Mouse (Mus musculus) neural tube, embryonic 11.5 days (tissue): ENCODE measurements around the gene H2al1a. TPM values are rescaled to one million over a fixed set of nuclear protein-coding genes. Genes with fewer than 3 reads are reported as not detected.
"Not testable (repeated sequence)": the region's sequence is repeated elsewhere in the genome, so short reads cannot be mapped to it uniquely, and the experiment has no call there.

Source experiments
- ATAC-seq: fragments of 200-750 bp; cut with Nextera tagmentation; 2 replicates; pipeline ENCODE4 v1.8.0; 2017; ENCODE audit warnings: moderate number of reproducible peaks, mild to moderate bottlenecking, moderate TSS enrichment, moderate library complexity; ENCODE audit not compliant: insufficient read depth, low FRiP score, low TSS enrichment
- DNase-seq: peaks from one replicate; pipeline ENCODE4 v3.0.0-alpha.2; 2015; ENCODE audit warnings: low spot score
- H3K27ac ChIP-seq: fragments of 300-500 bp; sonication (generic); 2 replicates; pipeline ENCODE4 v1.5.1; 2014; ENCODE audit warnings: low read depth, mild to moderate bottlenecking, low read length
- H3K27me3 ChIP-seq: fragments of 300-500 bp; sonication (generic); 2 replicates; pipeline ENCODE4 v1.6.1; 2014; ENCODE audit warnings: mild to moderate bottlenecking, low read length, mixed read lengths; ENCODE audit not compliant: control insufficient read depth, insufficient read depth
- H3K36me3 ChIP-seq: fragments of 300-500 bp; sonication (generic); 2 replicates; pipeline ENCODE4 v1.6.1; 2014; ENCODE audit warnings: mild to moderate bottlenecking, low read length, moderate library complexity, mixed read lengths; ENCODE audit not compliant: control insufficient read depth, insufficient read depth
- H3K4me1 ChIP-seq: fragments of 300-500 bp; sonication (generic); 2 replicates; pipeline ENCODE4 v1.6.1; 2014; ENCODE audit warnings: low read length, mixed read lengths; ENCODE audit not compliant: control insufficient read depth, insufficient read depth
- H3K4me2 ChIP-seq: fragments of 300-500 bp; sonication (generic); 2 replicates; pipeline ENCODE4 v1.6.1; 2014; ENCODE audit warnings: low read depth, mild to moderate bottlenecking, moderate library complexity
- H3K4me3 ChIP-seq: fragments of 300-500 bp; sonication (generic); 2 replicates; pipeline ENCODE4 v1.5.1; 2014; ENCODE audit warnings: low read depth, low read length
- H3K9ac ChIP-seq: fragments of 300-500 bp; sonication (generic); 2 replicates; pipeline ENCODE4 v1.6.1; 2014; ENCODE audit warnings: mild to moderate bottlenecking, low read length
- H3K9me3 ChIP-seq: fragments of 300-500 bp; sonication (generic); 2 replicates; pipeline ENCODE4 v1.6.1; 2016; ENCODE audit warnings: low read length; ENCODE audit not compliant: control insufficient read depth
- WGBS: fragments of 180-500 bp; shearing (Covaris S2); extraction: QIAGEN DNeasy Blood & Tissue Kit; methylation state at CpG from one replicate; pipeline ENCODE4 v1.1.7; 2014; 5-methylcytosine and 5-hydroxymethylcytosine counted together
- polyA plus RNA-seq: library from polyadenylated mRNA; unstranded; fragments of >200 nt; fragmentation: Nextera tagmentation; extraction: Ambion mirVana; gene quantifications from 2 replicates; pipeline ENCODE4 v1.2.1, GENCODE M21; 2014

Gene H2al1a
- not detected in 2 replicates for polyA plus RNA-seq

DNA sequence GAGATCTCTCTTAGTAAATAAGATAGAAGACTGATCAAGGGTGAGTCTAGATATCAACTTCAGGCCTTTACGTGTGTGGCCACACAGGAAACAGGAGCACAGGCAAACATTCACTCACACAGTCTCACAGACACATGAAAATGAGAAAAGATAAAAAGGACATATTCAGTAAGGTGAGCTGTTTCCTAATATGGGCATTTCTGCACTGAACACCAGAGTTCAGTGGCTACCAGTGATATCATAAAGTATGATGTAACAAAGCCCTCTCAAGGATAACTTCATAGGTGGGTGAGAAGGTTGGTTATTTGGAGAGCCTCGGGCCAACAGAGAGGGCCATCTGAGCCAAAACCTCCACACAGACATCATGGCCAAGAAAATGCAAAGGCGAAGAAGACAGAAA lies at the start of gene H2al1a:
Gene H2al1a (plus strand): TSS at position 301 of the 400 bp plus-strand sequence.
- no CpG with 5 or more reads among the region's 3 CpGs for WGBS

DNA sequence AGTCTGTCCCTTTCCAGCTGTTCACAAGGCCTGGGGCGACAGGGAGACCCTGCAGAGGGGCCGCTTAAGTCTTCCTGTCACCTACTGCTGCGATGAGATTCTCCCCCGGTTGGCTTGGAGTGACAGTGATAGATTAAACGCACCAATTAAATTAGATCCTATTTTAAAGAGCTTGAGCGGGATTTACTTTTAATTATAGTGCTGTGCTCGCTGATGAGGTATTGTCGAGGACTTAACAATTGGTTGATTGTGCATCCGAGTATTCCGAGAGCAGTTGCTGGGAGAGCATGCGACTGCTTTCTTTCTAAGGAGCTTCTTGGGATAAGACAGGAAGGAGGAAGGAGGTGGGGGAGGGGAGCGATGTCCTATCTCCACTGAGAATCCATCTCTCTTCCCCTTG lies 48.9 kb upstream of the H2al1a start:
- DNase-seq (peak; percentile 16), ATAC-seq (no peak)
- WGBS, result 35% methylated on average over 12 of the region's 12 CpGs
- no peak overlapping the region for H3K9ac ChIP-seq
- no peak overlapping the region for H3K27ac ChIP-seq
- H3K36me3 ChIP-seq, result no peaks in the 10 kb centered on the region
- H3K9me3 ChIP-seq, result no peaks in the 10 kb centered on the region
- H3K4me2 ChIP-seq, result no peak overlapping the region
- no peaks in the 10 kb centered on the region for H3K27me3 ChIP-seq
- no peak overlapping the region for H3K4me3 ChIP-seq
- no peaks in the 10 kb centered on the region; the same call in 1 of the 2 replicates for H3K4me1 ChIP-seq

More for the DNA sequence above, at the start of gene H2al1a:
- not testable (repeated sequence) for H3K4me3 ChIP-seq, H3K27ac ChIP-seq, H3K27me3 ChIP-seq, DNase-seq, H3K9ac ChIP-seq, H3K36me3 ChIP-seq, H3K9me3 ChIP-seq, H3K4me2 ChIP-seq, H3K4me1 ChIP-seq, ATAC-seq

DNA sequence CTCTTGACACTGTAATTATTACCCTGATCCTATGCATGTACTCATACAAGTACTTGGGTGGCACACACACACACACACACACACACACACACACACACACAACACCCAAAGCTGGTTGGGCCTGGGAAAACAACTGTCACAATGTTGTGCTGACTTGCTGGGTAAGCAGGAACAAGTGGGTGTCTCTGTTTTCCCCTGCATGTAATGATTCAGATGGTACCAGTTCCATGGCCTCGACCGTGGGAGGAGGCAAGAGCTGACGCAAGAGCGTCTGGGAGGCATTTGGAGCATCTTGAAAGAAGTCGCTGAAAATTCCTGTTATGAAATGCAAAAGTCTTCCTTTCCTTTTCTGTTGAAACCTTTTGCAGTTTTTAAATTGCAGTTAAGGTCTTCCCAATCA lies 45.0 kb upstream of the H2al1a start:
- H3K27me3 ChIP-seq, result no peaks in the 10 kb centered on the region
- H3K4me3 ChIP-seq, result no peak overlapping the region
- H3K9me3 ChIP-seq, result no peaks in the 10 kb centered on the region
- ATAC-seq (no peak), DNase-seq (no peak)
- H3K27ac ChIP-seq, result no peak overlapping the region
- H3K4me1 ChIP-seq, result peaks cover 3% of the 10 kb centered on the region; the same call in 1 of the 2 replicates
- no peak overlapping the region for H3K9ac ChIP-seq
- H3K36me3 ChIP-seq, result no peaks in the 10 kb centered on the region
- 67% methylated on average over 5 of the region's 5 CpGs for WGBS
- H3K4me2 ChIP-seq, result no peak overlapping the region

DNA sequence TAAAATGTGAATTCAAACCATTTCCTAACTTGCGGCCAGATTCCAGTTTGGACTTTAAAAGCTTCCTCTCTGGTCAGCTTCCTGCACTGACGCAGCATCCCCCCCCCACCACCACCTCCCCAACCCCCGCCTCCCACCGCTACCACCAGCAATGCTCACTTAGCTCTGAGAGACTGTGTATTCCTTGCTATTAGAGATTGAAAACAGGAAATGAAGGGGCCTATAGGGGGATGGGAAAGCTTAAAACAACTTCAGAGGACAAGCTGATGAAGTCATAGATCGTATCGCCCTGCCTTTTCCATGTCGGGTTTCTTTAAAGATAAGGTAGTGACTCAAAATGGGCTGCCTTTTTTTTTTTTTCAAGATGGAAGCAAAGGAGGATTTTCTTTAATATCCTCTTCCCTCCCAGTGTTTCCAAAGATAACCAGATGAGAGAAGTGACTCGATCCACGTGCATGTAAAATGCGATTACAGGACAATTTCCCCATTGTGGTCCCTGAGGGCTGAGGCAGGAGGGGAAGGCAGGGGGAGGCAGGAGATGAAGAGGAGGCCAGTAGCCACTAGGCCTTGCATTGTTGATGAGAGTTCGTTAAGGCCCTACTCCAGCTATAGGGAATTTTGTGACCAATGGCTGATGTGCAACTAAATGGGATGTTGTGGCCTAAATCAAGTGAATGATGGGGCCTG lies 44.4 kb upstream of the H2al1a start:
- no peak overlapping the region for H3K4me3 ChIP-seq
- WGBS, result 61% methylated on average over 11 of the region's 11 CpGs
- DNase-seq (no peak), ATAC-seq (no peak)
- no peaks in the 10 kb centered on the region for H3K27me3 ChIP-seq
- no peak overlapping the region for H3K27ac ChIP-seq
- H3K9ac ChIP-seq, result no peak overlapping the region
- H3K4me1 ChIP-seq, result peaks cover 3% of the 10 kb centered on the region; the same call in 1 of the 2 replicates
- H3K36me3 ChIP-seq, result no peaks in the 10 kb centered on the region
- H3K4me2 ChIP-seq, result no peak overlapping the region
- no peaks in the 10 kb centered on the region for H3K9me3 ChIP-seq

DNA sequence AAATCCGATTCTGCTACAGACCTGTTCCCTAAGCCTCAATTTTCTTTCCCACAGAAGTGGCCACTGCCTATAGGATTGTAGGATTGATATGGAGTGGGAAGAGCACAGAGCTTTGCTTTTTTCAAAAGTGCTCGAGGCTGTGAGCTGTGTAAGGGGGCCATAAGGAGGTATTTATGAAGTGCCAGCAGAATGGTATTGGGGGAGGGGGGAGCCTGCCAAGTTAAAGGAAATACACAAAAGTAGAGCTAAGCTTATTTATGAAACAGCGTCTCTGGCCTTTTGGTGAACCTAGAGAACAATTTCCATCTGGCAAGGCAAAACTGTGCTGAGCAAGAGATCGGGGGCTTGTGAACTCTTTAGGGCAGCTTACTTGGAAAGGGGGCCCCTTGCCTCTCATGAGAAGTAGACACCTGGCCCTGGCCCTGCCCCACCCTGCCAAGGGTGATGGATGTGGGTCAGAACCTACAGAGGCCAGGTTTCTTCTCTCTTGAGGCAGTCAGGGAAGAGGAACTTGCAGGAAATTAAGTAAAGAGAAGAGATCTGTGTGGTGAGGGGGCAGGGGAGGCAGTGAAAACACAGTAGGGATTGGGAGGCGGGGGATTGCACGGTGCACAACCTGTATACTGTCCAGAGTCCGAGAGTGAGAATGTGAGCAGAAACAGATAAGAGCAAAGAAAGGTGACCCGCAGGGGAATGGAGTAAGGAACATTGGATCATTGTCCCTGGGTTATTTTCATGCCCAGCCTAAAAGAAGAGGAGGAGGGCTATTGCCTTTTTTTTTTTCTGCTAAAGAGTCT lies 43.3 kb upstream of the H2al1a start:
- no peak overlapping the region for H3K27ac ChIP-seq
- H3K9ac ChIP-seq, result no peak overlapping the region
- peaks cover 3% of the 10 kb centered on the region; the same call in 1 of the 2 replicates for H3K4me1 ChIP-seq
- WGBS, result 52% methylated on average over 8 of the region's 8 CpGs
- DNase-seq (no peak), ATAC-seq (no peak)
- H3K27me3 ChIP-seq, result no peaks in the 10 kb centered on the region
- no peaks in the 10 kb centered on the region for H3K36me3 ChIP-seq
- no peaks in the 10 kb centered on the region for H3K9me3 ChIP-seq
- H3K4me2 ChIP-seq, result no peak overlapping the region
- H3K4me3 ChIP-seq, result no peak overlapping the region

DNA sequence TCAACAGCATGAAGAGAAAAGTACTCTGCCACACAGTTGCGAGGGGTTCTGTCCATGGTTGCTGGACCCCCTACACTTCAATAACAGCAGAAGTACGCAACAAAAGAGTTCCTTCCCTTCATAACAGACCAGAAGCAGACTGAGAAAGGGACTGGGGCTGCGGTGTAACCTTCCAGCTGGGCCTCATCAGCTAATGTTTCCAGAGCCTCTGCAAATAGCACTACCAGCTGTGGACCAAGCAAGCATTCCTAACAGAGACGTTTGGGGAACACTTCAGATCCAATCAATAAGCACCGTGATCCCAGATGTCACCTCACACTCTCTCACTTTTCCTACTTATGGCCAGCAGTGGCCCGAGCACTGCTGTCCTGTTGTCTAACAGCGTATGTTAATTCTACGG lies 34.1 kb upstream of the H2al1a start:
- Histone ChIP-seq H3K4me2 (no peak overlapping the region), H3K9me3 (no peaks in the 10 kb centered on the region), H3K36me3 (no peaks in the 10 kb centered on the region), H3K4me1 (no peaks in the 10 kb centered on the region), H3K9ac (no peak overlapping the region), H3K27ac (no peak overlapping the region), H3K27me3 (no peaks in the 10 kb centered on the region), H3K4me3 (no peak overlapping the region)
- ATAC-seq (no peak), DNase-seq (no peak)
- WGBS, result 73% methylated on average over 8 of the region's 8 CpGs

DNA sequence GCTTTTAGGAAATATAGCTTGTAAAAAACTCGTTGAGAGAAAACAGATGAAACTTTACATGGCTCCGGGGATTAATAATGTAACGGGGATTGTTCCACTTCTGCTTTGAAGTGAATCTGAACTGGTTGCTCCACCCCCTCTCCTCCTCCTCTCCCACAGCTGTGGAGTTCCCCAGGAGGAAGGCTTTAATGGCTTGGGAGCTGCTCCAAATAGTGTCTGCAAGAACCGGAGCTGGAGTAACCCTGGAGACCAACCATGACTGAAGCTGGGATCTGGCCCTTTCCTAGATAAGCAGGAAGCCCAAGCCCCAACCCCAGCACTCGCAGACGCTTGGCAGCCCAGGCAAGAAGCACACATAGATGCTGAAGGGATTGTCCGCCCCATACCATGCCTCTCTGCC lies 31.3 kb upstream of the H2al1a start:
- Histone ChIP-seq H3K27me3 (no peaks in the 10 kb centered on the region), H3K9me3 (no peaks in the 10 kb centered on the region), H3K4me2 (no peak overlapping the region), H3K36me3 (no peaks in the 10 kb centered on the region), H3K27ac (no peak overlapping the region), H3K4me1 (no peaks in the 10 kb centered on the region), H3K4me3 (no peak overlapping the region), H3K9ac (no peak overlapping the region)
- 69% methylated on average over 7 of the region's 7 CpGs for WGBS
- DNase-seq, result no peak
- no peak for ATAC-seq

DNA sequence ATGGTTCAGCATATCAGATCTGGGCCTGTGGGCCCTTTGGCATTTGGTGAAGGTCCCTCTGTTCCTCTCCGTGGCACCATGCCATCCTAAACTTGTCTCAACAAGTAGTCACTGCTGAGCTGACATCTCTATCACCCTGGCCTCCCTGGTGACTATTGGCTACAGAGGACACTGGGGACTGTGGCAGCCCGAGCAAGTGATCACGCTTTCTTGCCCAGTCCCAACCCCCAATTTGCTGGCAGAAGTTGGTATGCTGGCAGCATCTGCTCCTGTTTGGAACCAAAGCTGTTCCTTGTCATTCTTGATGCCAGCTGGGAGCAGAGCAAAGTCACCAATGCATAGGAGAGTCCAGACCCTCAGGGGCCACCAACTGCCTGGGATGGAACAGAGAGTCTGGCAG lies 30.0 kb upstream of the H2al1a start:
- Histone ChIP-seq H3K27me3 (no peaks in the 10 kb centered on the region), H3K36me3 (no peaks in the 10 kb centered on the region)

DNA sequence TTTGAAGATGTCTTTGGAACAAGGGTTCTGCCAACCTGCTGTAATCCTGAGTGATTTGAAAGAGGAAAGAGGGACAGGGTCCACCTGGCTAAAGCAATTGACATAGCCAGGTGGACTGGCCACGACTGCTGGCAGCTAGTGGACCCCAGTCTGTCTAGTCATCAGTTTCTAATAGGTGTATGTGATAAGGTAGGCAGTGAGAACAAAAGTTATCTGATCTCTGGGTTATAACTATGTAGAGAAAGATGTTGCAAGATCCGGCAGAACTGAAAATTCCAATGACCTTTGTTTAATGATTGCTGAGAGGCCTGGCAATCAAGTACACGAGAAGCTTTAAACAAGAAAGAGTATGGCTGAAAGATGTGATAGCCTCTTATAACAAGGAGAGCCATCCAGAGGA lies 25.9 kb upstream of the H2al1a start:
- H3K27ac ChIP-seq, result no peak overlapping the region
- no peak overlapping the region for H3K4me3 ChIP-seq
- WGBS, result 84% methylated on average over 3 of the region's 3 CpGs
- no peaks in the 10 kb centered on the region for H3K9me3 ChIP-seq
- DNase-seq, result no peak
- H3K4me2 ChIP-seq, result no peak overlapping the region
- no peaks in the 10 kb centered on the region for H3K27me3 ChIP-seq
- no peak overlapping the region for H3K9ac ChIP-seq
- no peaks in the 10 kb centered on the region for H3K36me3 ChIP-seq
- ATAC-seq, result no peak
- no peaks in the 10 kb centered on the region for H3K4me1 ChIP-seq

More for the DNA sequence above, 30.0 kb upstream of the H2al1a start:
- Histone ChIP-seq H3K27ac (no peak overlapping the region), H3K9me3 (no peaks in the 10 kb centered on the region), H3K9ac (no peak overlapping the region), H3K4me3 (no peak overlapping the region), H3K4me1 (no peaks in the 10 kb centered on the region), H3K4me2 (no peak overlapping the region)
- 86% methylated on average over 3 of the region's 3 CpGs for WGBS
- no peak for ATAC-seq
- DNase-seq, result no peak
